Mouse (Mus musculus): Measurements from ENCODE around the gene Rora. TPM values are rescaled to one million over a fixed set of nuclear protein-coding genes. Genes with fewer than 3 reads are reported as not detected.

Rora gene
- total and polyA plus RNA-seq, 2 experiments, result 11.3 to 30.8 TPM

- no peak for TF ChIP-seq CTCF (IDR thresholded peaks at IDR 0.05; ENCODE audit: low read depth, low read length)
- TF ChIP-seq POLR2A (IDR thresholded peaks at IDR 0.05; ENCODE audit: extremely low read depth, insufficient read depth, low read length), result no peak
- no peaks in the 10 kb centered on the region for H3K27me3 ChIP-seq (ENCODE audit: control insufficient read depth, insufficient read depth, low read length)
- peak; percentile 92 for DNase-seq (ENCODE audit: extremely low read depth, low read depth, low spot score)
- no peak overlapping the region for H3K4me3 ChIP-seq (ENCODE audit: insufficient read depth, low read depth, low read length)
- peak overlapping the region; percentile 90 for H3K27ac ChIP-seq (replicated peaks; ENCODE audit: insufficient read depth, low read depth, low read length)
- H3K79me2 ChIP-seq (ENCODE audit: control insufficient read depth, insufficient read depth, low read length), result no peaks in the 10 kb centered on the region
- no peaks in the 10 kb centered on the region for H3K36me3 ChIP-seq (ENCODE audit: control insufficient read depth, insufficient read depth, low read length)
- H3K9ac ChIP-seq (ENCODE audit: low read depth, low read length), result peak overlapping the region; percentile 52
- H3K4me1 ChIP-seq (ENCODE audit: control insufficient read depth, insufficient read depth, low read length), result peaks cover 13% of the 10 kb centered on the region
Measured at GRCm38 (mm10) chr9:69181411-69181810, 527.8 kb downstream of the Rora start.

GRCm38 (mm10) chr9:69183888-69184287 lies 530.3 kb downstream of the Rora start:
- Histone ChIP-seq H3K79me2 (ENCODE audit: control insufficient read depth, insufficient read depth, low read length) (no peaks in the 10 kb centered on the region), H3K36me3 (ENCODE audit: control insufficient read depth, insufficient read depth, low read length) (no peaks in the 10 kb centered on the region), H3K4me3 (ENCODE audit: insufficient read depth, low read depth, low read length) (no peak overlapping the region), H3K27me3 (ENCODE audit: control insufficient read depth, insufficient read depth, low read length) (no peaks in the 10 kb centered on the region), H3K4me1 (ENCODE audit: control insufficient read depth, insufficient read depth, low read length) (peaks cover 13% of the 10 kb centered on the region), H3K9ac (ENCODE audit: low read depth, low read length) (peak overlapping the region; percentile 35; the same call in 1 of the 2 replicates), H3K27ac (replicated peaks; ENCODE audit: insufficient read depth, low read depth, low read length) (peak overlapping the region; percentile 77)
- peak; percentile 99 for DNase-seq (ENCODE audit: extremely low read depth, low read depth, low spot score)
- TF ChIP-seq CTCF (IDR thresholded peaks at IDR 0.05; ENCODE audit: low read depth, low read length), result no peak; the same call in 1 of the 2 replicates
- no peak for TF ChIP-seq POLR2A (IDR thresholded peaks at IDR 0.05; ENCODE audit: extremely low read depth, insufficient read depth, low read length)
- WGBS, result 16% methylated on average over 4 of the region's 4 CpGs

GRCm38 (mm10) chr9:69190726-69191125 lies 537.1 kb downstream of the Rora start:
- Histone ChIP-seq H3K79me2 (ENCODE audit: control insufficient read depth, insufficient read depth, low read length) (no peaks in the 10 kb centered on the region), H3K4me1 (ENCODE audit: control insufficient read depth, insufficient read depth, low read length) (no peaks in the 10 kb centered on the region), H3K36me3 (ENCODE audit: control insufficient read depth, insufficient read depth, low read length) (no peaks in the 10 kb centered on the region), H3K4me3 (ENCODE audit: insufficient read depth, low read depth, low read length) (no peak overlapping the region), H3K9ac (ENCODE audit: low read depth, low read length) (no peak overlapping the region), H3K27me3 (ENCODE audit: control insufficient read depth, insufficient read depth, low read length) (no peaks in the 10 kb centered on the region), H3K27ac (replicated peaks; ENCODE audit: insufficient read depth, low read depth, low read length) (no peak overlapping the region)
- DNase-seq (ENCODE audit: extremely low read depth, low read depth, low spot score), result no peak
- TF ChIP-seq CTCF (IDR thresholded peaks at IDR 0.05; ENCODE audit: low read depth, low read length) (no peak), POLR2A (IDR thresholded peaks at IDR 0.05; ENCODE audit: extremely low read depth, insufficient read depth, low read length) (no peak)
- WGBS, result 60% methylated on average over 1 of the region's 1 CpGs

GRCm38 (mm10) chr9:69192446-69192845 lies 538.9 kb downstream of the Rora start:
- peak; percentile 58 for DNase-seq (ENCODE audit: extremely low read depth, low read depth, low spot score)
- Histone ChIP-seq H3K27ac (replicated peaks; ENCODE audit: insufficient read depth, low read depth, low read length) (no peak overlapping the region), H3K79me2 (ENCODE audit: control insufficient read depth, insufficient read depth, low read length) (no peaks in the 10 kb centered on the region), H3K27me3 (ENCODE audit: control insufficient read depth, insufficient read depth, low read length) (no peaks in the 10 kb centered on the region), H3K9ac (ENCODE audit: low read depth, low read length) (no peak overlapping the region), H3K36me3 (ENCODE audit: control insufficient read depth, insufficient read depth, low read length) (no peaks in the 10 kb centered on the region), H3K4me3 (ENCODE audit: insufficient read depth, low read depth, low read length) (no peak overlapping the region), H3K4me1 (ENCODE audit: control insufficient read depth, insufficient read depth, low read length) (no peaks in the 10 kb centered on the region)
- 64% methylated on average over 8 of the region's 8 CpGs for WGBS
- TF ChIP-seq POLR2A (IDR thresholded peaks at IDR 0.05; ENCODE audit: extremely low read depth, insufficient read depth, low read length), result no peak
- no peak for TF ChIP-seq CTCF (IDR thresholded peaks at IDR 0.05; ENCODE audit: low read depth, low read length)

GRCm38 (mm10) chr9:69194638-69195605 lies 541.3 kb downstream of the Rora start:
- no peak overlapping the region for H3K9ac ChIP-seq (ENCODE audit: low read depth, low read length)
- no peaks in the 10 kb centered on the region for H3K4me1 ChIP-seq (ENCODE audit: control insufficient read depth, insufficient read depth, low read length)
- no peaks in the 10 kb centered on the region for H3K79me2 ChIP-seq (ENCODE audit: control insufficient read depth, insufficient read depth, low read length)
- 83% methylated on average over 13 of the region's 13 CpGs for WGBS
- no peak for DNase-seq (ENCODE audit: extremely low read depth, low read depth, low spot score)
- H3K27ac ChIP-seq (replicated peaks; ENCODE audit: insufficient read depth, low read depth, low read length), result no peak overlapping the region
- H3K4me3 ChIP-seq (ENCODE audit: insufficient read depth, low read depth, low read length), result no peak overlapping the region
- H3K36me3 ChIP-seq (ENCODE audit: control insufficient read depth, insufficient read depth, low read length), result no peaks in the 10 kb centered on the region
- no peaks in the 10 kb centered on the region for H3K27me3 ChIP-seq (ENCODE audit: control insufficient read depth, insufficient read depth, low read length)
- TF ChIP-seq POLR2A (IDR thresholded peaks at IDR 0.05; ENCODE audit: extremely low read depth, insufficient read depth, low read length) (no peak), CTCF (IDR thresholded peaks at IDR 0.05; ENCODE audit: low read depth, low read length) (no peak)

- DNase-seq (ENCODE audit: extremely low read depth, low read depth, low spot score), result no peak
- Histone ChIP-seq H3K4me1 (ENCODE audit: control insufficient read depth, insufficient read depth, low read length) (no peaks in the 10 kb centered on the region), H3K27me3 (ENCODE audit: control insufficient read depth, insufficient read depth, low read length) (no peaks in the 10 kb centered on the region), H3K27ac (replicated peaks; ENCODE audit: insufficient read depth, low read depth, low read length) (no peak overlapping the region), H3K36me3 (ENCODE audit: control insufficient read depth, insufficient read depth, low read length) (no peaks in the 10 kb centered on the region), H3K79me2 (ENCODE audit: control insufficient read depth, insufficient read depth, low read length) (no peaks in the 10 kb centered on the region), H3K9ac (ENCODE audit: low read depth, low read length) (no peak overlapping the region), H3K4me3 (ENCODE audit: insufficient read depth, low read depth, low read length) (no peak overlapping the region)
- TF ChIP-seq CTCF (IDR thresholded peaks at IDR 0.05; ENCODE audit: low read depth, low read length) (no peak), POLR2A (IDR thresholded peaks at IDR 0.05; ENCODE audit: extremely low read depth, insufficient read depth, low read length) (no peak)
- 84% methylated on average over 5 of the region's 5 CpGs for WGBS
Measured at GRCm38 (mm10) chr9:69213796-69214195, 560.2 kb downstream of the Rora start.
